Mouse (Mus musculus) lung, postnatal 0 days (tissue): ENCODE measurements around the gene Fbn1. TPM values are rescaled to one million over a fixed set of nuclear protein-coding genes. Genes with fewer than 3 reads are reported as not detected.

Source experiments
- ATAC-seq: fragments of 200-750 bp; cut with Nextera tagmentation; 2 replicates; pipeline ENCODE4 v1.8.0; 2017; ENCODE audit warnings: moderate library complexity
- DNase-seq: peaks from one replicate; pipeline ENCODE4 v3.0.0-alpha.2; 2016; ENCODE audit warnings: low spot score
- H3K27ac ChIP-seq: fragments of 300-500 bp; sonication (generic); 2 replicates; pipeline ENCODE4 v1.5.1; 2014; ENCODE audit warnings: antibody characterized with exemption, mild to moderate bottlenecking, low read length, mixed read lengths
- H3K27me3 ChIP-seq: fragments of 300-500 bp; sonication (generic); replicated peaks from 2 replicates; pipeline ENCODE4 v1.6.1; 2014; ENCODE audit warnings: low read length, mixed read lengths; ENCODE audit not compliant: insufficient read depth
- H3K36me3 ChIP-seq: fragments of 300-500 bp; sonication (generic); 2 replicates; pipeline ENCODE4 v1.6.1; 2014; ENCODE audit warnings: low read length, mixed read lengths; ENCODE audit not compliant: insufficient read depth
- H3K4me1 ChIP-seq: fragments of 300-500 bp; sonication (generic); 2 replicates; pipeline ENCODE4 v1.6.1; 2014; ENCODE audit warnings: antibody characterized with exemption, low read depth, low read length, mixed read lengths; ENCODE audit not compliant: insufficient read depth
- H3K4me2 ChIP-seq: fragments of 300-500 bp; sonication (generic); replicated peaks from 2 replicates; pipeline ENCODE4 v1.6.1; 2014; ENCODE audit warnings: low read depth, mild to moderate bottlenecking, low read length, moderate library complexity, mixed read lengths
- H3K4me3 ChIP-seq: fragments of 300-500 bp; sonication (generic); 2 replicates; pipeline ENCODE4 v1.5.1; 2014; ENCODE audit warnings: low read depth, low read length
- H3K9ac ChIP-seq: fragments of 300-500 bp; sonication (generic); replicated peaks from 2 replicates; pipeline ENCODE4 v1.6.1; 2014; ENCODE audit warnings: low read depth, mild to moderate bottlenecking
- H3K9me3 ChIP-seq: fragments of 300-500 bp; sonication (generic); 2 replicates; pipeline ENCODE4 v1.6.1; 2016; ENCODE audit warnings: low read length, mixed read lengths
- CTCF ChIP-seq: IDR thresholded peaks from 2 replicates; pipeline ENCODE4 v1.5.1; 2016; ENCODE audit warnings: antibody characterized with exemption, mild to moderate bottlenecking
- EP300 ChIP-seq: IDR thresholded peaks from 2 replicates; pipeline ENCODE4 v1.6.1; 2016; ENCODE audit warnings: antibody characterized with exemption, mild to moderate bottlenecking, control low read depth
- WGBS: fragments of 180-500 bp; shearing (Covaris S2); extraction: QIAGEN DNeasy Blood & Tissue Kit; methylation state at CpG from one replicate; pipeline ENCODE4 v1.1.7; 2014; 5-methylcytosine and 5-hydroxymethylcytosine counted together
- polyA plus RNA-seq: library from polyadenylated mRNA; unstranded; fragments of >200 nt; fragmentation: Nextera tagmentation; extraction: Ambion mirVana; gene quantifications from 2 replicates; pipeline ENCODE4 v1.2.1, GENCODE M21; 2015

Fbn1 gene
- polyA plus RNA-seq, 1 experiment from 2014 or later = 23.6 TPM

GRCm38 (mm10) chr2:125356486-125356885 is 151.3 kb downstream of the Fbn1 start:
- H3K4me3 ChIP-seq = no peak overlapping the region
- H3K27ac ChIP-seq = peak overlapping the region; percentile 80
- TF ChIP-seq EP300 (no peak), CTCF (no peak)
- no peaks in the 10 kb centered on the region for H3K9me3 ChIP-seq
- no peaks in the 10 kb centered on the region for H3K27me3 ChIP-seq
- H3K4me2 ChIP-seq = no peak overlapping the region
- WGBS = 31% methylated on average over 3 of the region's 3 CpGs
- ATAC-seq (peak; percentile 11; the same call in 1 of the 2 replicates), DNase-seq (no peak)
- peaks cover 3% of the 10 kb centered on the region; the same call in 1 of the 2 replicates for H3K4me1 ChIP-seq
- peaks cover 6% of the 10 kb centered on the region; the same call in 1 of the 2 replicates for H3K36me3 ChIP-seq
- no peak overlapping the region for H3K9ac ChIP-seq

- TF ChIP-seq EP300 (no peak), CTCF (no peak)
- Histone ChIP-seq H3K9ac (no peak overlapping the region), H3K9me3 (no peaks in the 10 kb centered on the region), H3K4me2 (no peak overlapping the region), H3K4me1 (peaks cover 3% of the 10 kb centered on the region; the same call in 1 of the 2 replicates), H3K27me3 (no peaks in the 10 kb centered on the region), H3K36me3 (peaks cover 6% of the 10 kb centered on the region; the same call in 1 of the 2 replicates), H3K4me3 (no peak overlapping the region), H3K27ac (peak overlapping the region; percentile 80)
- 56% methylated on average over 5 of the region's 5 CpGs for WGBS
- peak; percentile 43 for DNase-seq
- ATAC-seq = peak; percentile 48
Measured at GRCm38 (mm10) chr2:125356068-125356467, 151.7 kb downstream of the Fbn1 start.

- DNase-seq = peak; percentile 83
- Histone ChIP-seq H3K36me3 (peaks cover 5% of the 10 kb centered on the region; the same call in 1 of the 2 replicates), H3K4me2 (no peak overlapping the region), H3K27ac (peak overlapping the region; percentile 80), H3K9me3 (no peaks in the 10 kb centered on the region), H3K4me1 (peaks cover 3% of the 10 kb centered on the region; the same call in 1 of the 2 replicates), H3K4me3 (no peak overlapping the region), H3K9ac (no peak overlapping the region), H3K27me3 (no peaks in the 10 kb centered on the region)
- 39% methylated on average over 11 of the region's 11 CpGs for WGBS
- ATAC-seq = peak; percentile 74
- no peak; the same call in 1 of the 2 replicates for TF ChIP-seq CTCF
- peak; percentile 46; the same call in 1 of the 2 replicates for TF ChIP-seq EP300
Measured at GRCm38 (mm10) chr2:125355216-125355971, 152.4 kb downstream of the Fbn1 start.

GRCm38 (mm10) chr2:125354587-125354986 is 153.2 kb downstream of the Fbn1 start:
- no peak for ATAC-seq
- Histone ChIP-seq H3K27ac (peak overlapping the region; percentile 80), H3K36me3 (no peaks in the 10 kb centered on the region), H3K4me1 (peaks cover 3% of the 10 kb centered on the region; the same call in 1 of the 2 replicates), H3K9me3 (no peaks in the 10 kb centered on the region), H3K9ac (no peak overlapping the region), H3K27me3 (no peaks in the 10 kb centered on the region), H3K4me2 (no peak overlapping the region), H3K4me3 (no peak overlapping the region)
- DNase-seq = no peak
- WGBS = 73% methylated on average over 11 of the region's 11 CpGs
- TF ChIP-seq CTCF (no peak), EP300 (no peak)

- no peak overlapping the region for H3K9ac ChIP-seq
- DNase-seq (peak; percentile 94), ATAC-seq (peak; percentile 92)
- WGBS = 35% methylated on average over 5 of the region's 5 CpGs
- peak overlapping the region; percentile 75 for H3K27ac ChIP-seq
- H3K9me3 ChIP-seq = no peaks in the 10 kb centered on the region
- no peak overlapping the region for H3K4me3 ChIP-seq
- H3K4me1 ChIP-seq = no peaks in the 10 kb centered on the region
- H3K4me2 ChIP-seq = no peak overlapping the region
- H3K36me3 ChIP-seq = no peaks in the 10 kb centered on the region
- no peaks in the 10 kb centered on the region for H3K27me3 ChIP-seq
- TF ChIP-seq CTCF (no peak), EP300 (peak; percentile 88)
Measured at GRCm38 (mm10) chr2:125349144-125349543, 158.6 kb downstream of the Fbn1 start.

- H3K4me1 ChIP-seq = no peaks in the 10 kb centered on the region
- no peak overlapping the region for H3K27ac ChIP-seq
- peak; percentile 86 for ATAC-seq
- peak; percentile 66 for DNase-seq
- no peaks in the 10 kb centered on the region for H3K27me3 ChIP-seq
- H3K9ac ChIP-seq = no peak overlapping the region
- H3K9me3 ChIP-seq = no peaks in the 10 kb centered on the region
- no peak for TF ChIP-seq CTCF
- no peak for TF ChIP-seq EP300
- 58% methylated on average over 21 of the region's 21 CpGs for WGBS
- no peaks in the 10 kb centered on the region for H3K36me3 ChIP-seq
- peak overlapping the region; percentile 33 for H3K4me2 ChIP-seq
- no peak overlapping the region for H3K4me3 ChIP-seq
Measured at GRCm38 (mm10) chr2:125342181-125342950, 165.4 kb downstream of the Fbn1 start.
